Mouse (Mus musculus) heart, postnatal 10 days (tissue): ENCODE results near the gene Hspb11. TPM values are rescaled to one million over a fixed set of nuclear protein-coding genes. Genes with fewer than 3 reads are reported as not detected.

Source experiments
- DNase-seq, 2 experiments: peaks; one replicate each; pipeline ENCODE4 v3.0.0; 2021
- intact Hi-C: fragments of 180-260 bp; cut with DNase I; formaldehyde crosslinking; loops from one replicate; pipeline ENCODE4 v1.15.1; 2025
- total RNA-seq, 2 experiments: library from RNA; stranded (reverse); gene quantifications; 2 replicates each; pipeline ENCODE4 v1.2.3; 2021

The Hspb11 gene
- total RNA-seq: 10 to 100 TPM; 16.3 to 16.8 TPM

DNA sequence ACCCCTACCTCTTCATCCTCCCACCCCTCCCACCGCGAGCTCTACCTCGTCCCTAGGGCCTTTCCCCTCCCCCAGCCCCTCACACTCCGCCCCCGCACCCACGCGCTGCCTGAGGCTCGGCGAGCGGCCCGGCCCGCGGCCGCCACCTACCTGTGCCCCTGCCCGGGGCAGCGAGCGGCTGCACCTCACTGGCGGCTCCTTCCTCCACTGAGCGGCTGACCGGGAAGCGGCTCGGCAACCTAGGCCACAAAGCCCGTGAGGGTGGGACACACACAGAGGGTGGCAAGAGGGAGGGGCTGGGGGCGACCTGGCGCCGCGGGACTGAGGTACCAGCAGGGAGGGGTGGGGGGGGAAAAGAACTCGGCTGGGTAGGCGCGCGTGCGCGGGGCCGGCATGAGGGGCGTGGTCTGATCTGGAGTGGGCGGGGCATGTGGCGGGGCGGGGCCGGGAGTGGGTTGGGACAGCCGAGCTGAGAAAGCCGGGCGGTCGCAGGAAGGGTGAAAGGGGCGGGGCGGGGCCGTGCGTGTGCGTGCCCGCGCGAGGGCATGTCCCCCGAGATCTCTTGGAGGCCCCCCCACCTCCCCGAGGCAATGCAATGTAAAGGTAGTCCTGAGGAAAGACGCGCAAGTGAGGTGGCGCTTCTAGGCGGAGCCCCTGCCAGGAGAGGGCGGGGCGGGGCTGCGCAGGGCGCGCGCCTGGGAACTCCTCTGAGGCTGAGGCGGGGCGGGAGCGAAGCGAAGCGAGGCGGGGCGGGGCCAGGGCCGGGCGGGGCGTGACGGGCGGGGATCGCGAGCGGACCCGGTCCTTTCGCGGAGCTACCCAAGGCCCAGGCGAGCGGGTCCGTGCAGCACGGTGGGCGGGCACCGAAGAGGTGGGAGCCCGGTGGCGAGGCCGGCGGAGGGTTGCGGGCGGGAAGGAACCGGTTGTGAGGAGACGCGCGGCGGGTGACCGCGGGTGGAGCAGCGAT lies at the start of gene Hspb11, which contains the start of gene Lrrc42:
TSS of gene Hspb11 (plus strand) at position 469 of the 967 bp plus-strand sequence.
TSS of gene Lrrc42 (minus strand) at position 408 of the 967 bp plus-strand sequence.
- intact Hi-C loops: loop anchor here (2.0 to 5.0 kb wide), 3 partner anchors 59 to 114 kb away; partner anchors contain the start of genes Ndc1, Tceanc2 and Tmem59
- peak; percentile 94 for DNase-seq

DNA sequence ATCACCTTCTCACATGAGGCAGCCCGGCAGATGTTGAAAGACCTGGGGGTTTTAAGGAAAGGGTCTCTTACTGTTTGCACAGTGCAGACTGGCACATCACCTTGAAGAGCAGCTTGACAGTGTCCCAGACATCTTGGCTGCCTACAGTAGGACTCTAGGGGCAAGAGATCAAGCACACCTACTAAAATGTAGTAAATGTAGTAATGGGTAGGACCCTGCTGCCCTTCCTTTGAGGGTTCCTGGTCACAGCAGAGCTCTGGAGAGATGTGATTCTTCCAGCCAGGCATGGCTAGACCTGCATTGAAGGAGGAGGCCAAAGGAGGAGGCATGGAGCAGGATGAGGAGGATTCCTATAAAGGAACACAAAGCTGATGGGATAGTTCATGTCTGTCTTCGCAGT lies 46.4 kb upstream of the Hspb11 start:
- intact Hi-C loops: no loop called here
- DNase-seq: no peak

DNA sequence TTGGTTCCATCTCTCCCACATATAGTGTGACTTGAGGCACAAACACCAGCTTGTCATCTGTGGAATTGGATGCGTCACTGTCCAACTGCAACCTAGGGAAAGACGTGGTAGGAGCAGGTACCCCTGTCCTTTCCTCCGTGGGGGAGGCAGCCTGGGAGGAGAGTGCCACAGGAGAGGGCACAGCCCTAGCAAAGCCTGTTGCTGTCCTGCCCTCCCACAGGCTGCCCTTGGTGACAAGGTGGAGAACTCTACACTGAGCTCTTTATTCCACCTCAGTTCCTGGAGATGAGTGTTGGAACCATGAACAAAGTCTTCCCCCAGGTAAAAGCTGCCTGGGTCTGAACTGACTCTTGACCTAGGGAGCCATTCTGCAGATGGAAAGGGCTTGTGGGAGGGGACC lies 44.5 kb upstream of the Hspb11 start, which contains the start of gene Ldlrad1:
TSS of gene Ldlrad1 (plus strand) at position 301 of the 400 bp plus-strand sequence.
- intact Hi-C loops: no loop called here
- no peak for DNase-seq

DNA sequence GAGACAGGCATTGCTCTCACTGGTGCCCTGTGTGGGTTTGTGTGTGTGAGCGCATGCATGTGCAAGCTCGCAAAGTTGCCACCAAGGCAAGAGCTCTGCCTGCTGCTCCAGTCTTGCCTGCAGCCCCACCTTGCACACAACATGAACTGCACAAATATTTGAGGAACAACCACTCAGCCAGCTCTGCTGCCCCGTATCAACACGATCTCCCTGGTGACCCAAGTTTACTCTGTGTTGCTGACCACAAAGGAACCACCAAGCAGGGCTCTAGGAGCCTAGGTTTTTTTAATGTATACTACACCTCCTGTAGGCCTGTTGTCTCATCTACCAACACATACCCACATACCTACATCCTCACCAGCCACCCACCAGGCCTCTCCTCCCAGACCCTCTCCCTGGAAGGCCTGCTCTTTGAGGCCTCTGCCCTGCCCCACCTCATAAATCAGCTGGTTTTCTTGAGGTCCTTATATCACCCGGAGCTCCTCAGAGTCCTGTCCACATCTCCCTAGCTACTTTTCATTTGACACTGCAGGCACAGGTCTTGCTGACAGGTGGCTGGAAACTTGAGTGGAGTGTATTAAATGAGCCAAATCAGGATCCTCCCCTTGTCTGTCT lies 42.8 kb upstream of the Hspb11 start:
- intact Hi-C loops: no loop called here
- no peak for DNase-seq

DNA sequence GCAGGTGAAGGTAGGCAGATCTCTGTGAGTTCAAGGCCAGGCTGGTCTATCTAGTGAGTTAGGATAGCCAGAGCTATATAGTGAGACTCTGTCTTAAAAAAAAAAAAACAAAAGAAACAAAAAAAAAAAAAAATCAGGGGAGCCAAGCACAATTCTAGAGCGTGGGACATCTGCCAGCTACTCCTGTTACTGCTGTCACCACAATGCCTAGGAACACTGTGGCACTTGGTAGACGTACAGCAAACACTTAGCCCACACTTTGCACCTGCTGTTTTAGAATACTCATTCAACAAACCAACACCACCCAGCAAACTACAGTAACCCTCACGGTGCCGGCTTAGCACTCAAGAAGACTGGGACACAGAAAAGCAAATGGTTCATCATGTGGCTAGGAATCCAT lies 41.9 kb upstream of the Hspb11 start:
- intact Hi-C loops: no loop called here
- DNase-seq: peak in 1 of 2 experiments; percentile 17

DNA sequence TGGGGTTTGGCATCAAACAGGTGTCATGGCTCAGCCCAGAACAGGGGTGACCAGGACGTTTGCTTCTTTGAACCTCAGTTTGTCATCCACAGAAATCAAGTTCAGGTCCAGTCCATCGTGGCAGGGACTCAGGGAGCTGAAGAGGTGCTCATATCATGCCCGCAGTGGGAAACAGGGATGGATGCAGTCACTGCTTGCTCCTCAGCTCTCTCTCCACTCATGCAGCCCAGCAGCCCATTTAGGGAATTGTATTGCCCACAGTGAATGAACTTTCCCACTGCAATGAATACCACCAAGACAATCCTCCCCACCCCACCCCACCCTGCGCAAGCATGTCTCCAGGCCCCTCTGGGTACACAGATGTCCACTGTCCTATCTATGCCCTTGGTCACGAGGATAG lies 41.5 kb upstream of the Hspb11 start:
- intact Hi-C loops: no loop called here
- DNase-seq: no peak

DNA sequence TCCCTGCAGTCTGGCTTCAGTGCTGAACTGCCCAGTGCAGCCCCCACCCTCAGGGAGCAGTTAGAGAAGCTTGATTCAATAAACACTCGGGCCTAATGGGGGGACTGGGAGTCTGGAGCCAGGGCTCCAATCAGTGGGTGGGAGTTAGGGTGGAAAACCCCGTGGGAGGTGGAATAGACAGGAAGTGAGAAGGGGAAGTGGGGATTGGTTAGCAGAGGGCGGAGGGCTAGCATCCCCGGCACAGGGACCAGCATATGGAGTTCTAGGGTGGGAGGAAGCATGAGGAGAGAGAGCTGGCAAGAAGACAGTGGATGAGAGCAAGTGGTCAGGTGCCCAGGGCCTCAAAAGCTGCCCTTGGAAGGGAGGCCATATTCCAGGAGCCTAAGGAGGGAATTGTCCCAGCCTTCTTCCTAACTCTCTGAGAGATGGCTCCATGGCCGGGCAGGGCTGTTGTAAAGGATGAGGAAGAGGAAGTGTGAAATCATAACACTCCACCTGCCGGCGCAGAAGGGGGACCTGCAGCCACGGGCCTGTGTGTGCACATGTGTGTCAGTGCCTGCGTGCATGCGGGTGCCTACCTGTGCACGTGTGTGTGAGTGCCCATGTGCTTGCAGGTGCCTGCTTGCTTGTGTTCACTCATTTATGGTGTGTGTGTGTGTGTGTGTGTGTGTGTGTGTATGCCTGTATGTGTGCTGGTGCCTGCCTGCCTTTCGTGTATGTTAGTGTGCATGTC lies 39.9 kb upstream of the Hspb11 start:
- intact Hi-C loops: no loop called here
- no peak for DNase-seq

DNA sequence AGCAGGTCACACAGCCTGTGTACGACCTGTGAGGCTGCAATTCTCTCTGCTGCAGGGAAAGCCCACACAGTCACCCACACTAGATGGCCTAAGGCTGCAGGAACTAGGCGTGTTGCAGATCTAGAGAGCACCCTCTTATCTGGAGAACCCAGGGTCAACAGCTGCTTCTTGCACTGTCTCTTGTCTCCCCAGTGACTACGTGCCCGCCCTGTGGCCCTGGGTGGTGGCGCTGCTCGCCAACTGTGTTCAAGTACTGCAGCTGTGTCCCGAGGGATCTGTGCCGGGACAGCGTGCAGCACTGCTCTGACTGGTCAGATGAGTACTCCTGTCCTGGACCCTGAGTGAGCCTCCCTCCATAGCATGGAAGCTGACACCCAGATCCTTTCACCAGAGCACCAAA lies 35.8 kb upstream of the Hspb11 start:
- no peak for DNase-seq
- intact Hi-C loops: no loop called here

DNA sequence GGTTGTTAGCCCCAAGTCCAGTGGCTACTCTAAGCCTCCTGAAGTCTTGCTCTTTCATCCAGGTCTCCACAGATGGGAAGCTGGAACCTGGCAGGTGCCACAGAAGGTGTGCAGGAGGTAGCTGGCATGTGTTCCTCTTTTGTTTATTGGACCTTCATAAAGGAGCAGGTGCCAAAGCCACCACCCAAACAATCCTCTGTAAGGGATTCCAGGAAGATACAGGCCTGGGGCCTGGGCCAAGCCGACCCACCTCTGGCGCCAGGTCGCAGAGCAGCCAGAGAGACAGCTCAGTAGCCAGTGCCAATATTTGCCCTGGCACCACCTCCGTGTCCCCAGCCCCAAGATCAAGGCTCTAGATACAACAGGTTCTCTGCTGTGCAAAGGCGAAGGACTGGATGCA lies 31.9 kb upstream of the Hspb11 start:
- intact Hi-C loops: no loop called here

DNA sequence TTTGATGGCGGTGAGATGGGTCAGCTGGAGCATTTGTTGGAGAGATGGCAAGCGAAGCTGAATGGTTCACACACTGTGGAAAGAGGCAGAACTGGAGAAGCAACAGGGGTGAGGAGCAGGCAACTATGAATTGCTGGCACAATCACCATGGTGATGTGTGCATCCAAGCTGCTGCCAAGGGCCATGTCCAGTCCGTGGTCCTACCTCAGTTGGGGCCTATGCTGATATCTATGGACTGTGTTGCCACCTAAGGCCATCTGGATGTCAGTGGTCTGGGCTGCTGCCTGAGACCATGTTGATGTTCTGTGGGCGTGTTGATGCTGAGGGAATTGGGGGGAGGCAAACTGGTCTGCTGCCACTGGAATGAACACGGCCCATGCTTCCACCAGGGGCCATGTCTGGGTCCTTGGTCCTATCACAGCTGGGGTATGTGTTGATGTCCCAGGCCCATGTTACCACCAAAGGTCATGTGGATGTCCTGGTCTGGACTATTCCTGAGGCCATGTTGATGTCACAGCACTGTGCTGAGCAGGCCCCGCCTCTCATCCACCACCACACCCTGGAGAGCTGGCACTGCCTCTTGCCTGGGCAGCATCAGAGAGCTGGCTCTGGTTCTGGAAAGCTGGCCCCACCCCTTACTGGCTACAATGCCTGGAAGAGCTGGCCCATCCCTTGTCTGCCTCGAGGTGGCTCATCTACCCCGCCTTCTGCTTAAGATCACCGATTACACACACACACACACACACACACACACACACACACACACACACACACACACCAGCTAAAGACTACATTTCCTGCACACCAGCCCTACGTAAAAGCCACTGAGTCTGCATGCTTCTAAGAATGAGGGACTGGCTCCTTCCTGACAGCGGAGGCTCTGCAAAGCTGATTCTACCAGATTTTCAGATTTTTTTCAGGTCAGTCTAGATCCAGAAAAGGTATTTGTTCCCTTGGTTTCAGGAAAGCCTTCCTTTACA lies 29.9 kb upstream of the Hspb11 start:
- intact Hi-C loops: no loop called here
- DNase-seq: peak; percentile 78 to 79

More for the DNA sequence above, 31.9 kb upstream of the Hspb11 start:
- DNase-seq: peak; percentile 25 to 29

DNA sequence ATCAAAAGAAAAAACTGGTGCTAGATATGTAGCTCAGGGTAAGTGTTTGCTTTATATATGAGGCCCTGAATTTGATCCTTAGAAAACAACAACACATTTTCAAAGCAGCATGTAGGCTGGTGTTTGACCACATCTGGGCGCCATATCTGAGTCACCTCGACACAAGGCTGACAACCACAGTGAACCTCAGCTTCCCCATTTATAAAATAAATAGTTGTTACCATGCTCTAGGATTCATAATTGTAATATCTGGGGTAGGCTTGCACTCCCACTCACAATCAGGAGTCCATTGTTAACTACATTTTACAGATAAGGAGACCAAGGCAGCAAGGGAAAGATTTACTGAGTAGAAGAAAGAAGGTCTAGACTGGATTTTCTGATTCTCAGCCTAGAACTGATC lies 27.1 kb upstream of the Hspb11 start:
- DNase-seq: no peak
- intact Hi-C loops: no loop called here

DNA sequence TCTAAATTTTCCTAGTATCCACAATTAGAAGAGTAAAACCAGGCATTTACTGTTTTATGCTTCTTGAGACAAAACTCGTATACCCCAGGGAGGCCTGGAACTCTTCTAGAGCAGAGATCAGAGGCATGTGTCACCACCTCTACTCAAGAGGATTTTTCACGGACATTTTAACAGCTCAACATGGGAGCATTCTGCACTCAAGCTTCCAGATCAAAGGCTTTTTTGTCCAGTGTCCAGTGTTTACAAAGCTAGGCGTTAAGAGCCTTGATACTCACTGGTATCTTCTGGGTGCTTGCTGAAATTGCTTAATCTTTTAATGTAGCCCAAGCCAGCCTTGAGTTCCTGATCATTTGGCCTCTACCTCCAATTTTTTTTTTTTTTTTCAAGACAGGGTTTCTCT lies 21.2 kb upstream of the Hspb11 start:
- DNase-seq: no peak
- intact Hi-C loops: no loop called here

DNA sequence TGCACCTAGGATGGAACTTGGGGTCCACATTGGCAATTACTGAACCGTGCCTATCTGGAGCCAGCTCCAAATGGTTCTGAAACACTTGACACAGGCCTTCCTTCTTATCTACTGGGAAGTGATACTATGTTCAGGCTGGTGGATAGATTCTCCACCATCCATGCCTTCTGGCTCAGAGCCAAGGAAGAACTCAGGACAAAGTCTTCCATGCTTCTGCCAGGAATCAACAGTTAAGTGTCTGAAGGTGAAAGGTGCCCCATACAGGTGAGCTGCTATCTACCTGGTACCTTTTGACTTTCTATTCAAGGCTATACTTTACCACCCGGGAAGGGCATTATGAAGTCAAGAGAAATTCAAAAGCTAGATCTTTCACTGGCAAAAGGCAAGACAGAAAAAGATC lies 15.1 kb upstream of the Hspb11 start:
- intact Hi-C loops: no loop called here
- no peak for DNase-seq

DNA sequence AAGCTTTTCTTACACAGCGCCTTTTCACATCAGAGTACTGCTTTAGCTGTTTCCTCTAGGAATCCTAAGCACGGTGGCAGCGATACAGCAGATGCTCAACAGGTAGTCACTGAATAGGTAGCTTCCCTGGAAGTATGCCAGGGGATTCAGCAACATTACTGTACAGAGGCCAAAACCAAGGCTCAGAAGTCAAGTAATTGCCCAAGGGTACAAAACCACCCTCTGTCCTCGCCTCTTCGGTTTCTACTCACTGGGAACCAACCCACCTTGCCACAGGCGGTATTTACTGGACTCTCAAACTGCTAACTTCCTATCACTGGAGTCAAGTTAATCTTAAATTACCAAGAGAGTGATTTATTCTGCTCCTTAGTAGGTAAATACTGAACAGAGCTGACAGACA lies 13.2 kb upstream of the Hspb11 start:
- intact Hi-C loops: no loop called here
- DNase-seq: no peak

DNA sequence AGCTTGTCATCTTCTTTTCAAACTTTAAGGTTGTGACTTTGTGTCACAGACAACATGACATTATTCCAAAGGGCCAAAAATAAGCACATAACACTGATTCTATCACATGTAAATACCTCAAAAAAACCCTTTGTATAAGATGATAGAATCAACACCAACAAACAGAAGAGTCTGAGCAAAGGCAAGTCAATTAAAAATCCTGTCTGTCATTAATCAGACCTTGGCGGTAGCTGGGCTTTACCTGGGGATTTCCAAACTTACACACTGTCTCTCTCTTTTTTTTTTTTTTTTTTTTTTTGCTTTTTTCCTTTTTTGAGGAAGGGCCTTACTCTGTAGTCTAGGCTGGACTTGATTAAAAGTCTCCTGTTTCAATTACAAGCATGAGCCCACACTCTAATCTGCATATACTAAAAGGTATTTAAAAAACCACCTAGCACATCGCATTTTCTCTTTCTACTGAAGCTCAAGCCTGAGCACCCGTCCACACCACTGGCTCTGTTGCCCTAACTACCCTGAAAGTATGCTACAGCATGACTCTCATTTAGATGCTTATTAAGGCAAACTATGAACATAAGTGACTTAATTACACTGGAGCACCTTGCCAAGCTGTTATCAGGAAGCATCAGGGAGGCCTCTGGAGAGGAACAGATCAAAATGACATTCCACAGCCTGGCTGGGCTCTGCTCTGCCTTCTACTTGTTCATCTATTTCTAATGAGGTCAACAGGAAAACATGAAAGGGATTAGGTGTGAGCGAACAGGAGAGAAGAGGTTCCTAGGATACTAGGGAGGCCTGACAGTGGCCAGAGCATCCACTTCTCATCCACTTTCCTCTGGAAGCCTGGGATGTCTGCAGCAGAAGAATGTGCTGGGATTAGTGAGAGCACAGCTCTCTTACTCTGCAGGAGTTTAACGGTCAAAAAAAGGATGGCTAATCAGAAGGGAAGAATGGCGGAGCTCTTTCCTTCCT lies 9.7 kb upstream of the Hspb11 start:
- DNase-seq: no peak
- intact Hi-C loops: no loop called here

DNA sequence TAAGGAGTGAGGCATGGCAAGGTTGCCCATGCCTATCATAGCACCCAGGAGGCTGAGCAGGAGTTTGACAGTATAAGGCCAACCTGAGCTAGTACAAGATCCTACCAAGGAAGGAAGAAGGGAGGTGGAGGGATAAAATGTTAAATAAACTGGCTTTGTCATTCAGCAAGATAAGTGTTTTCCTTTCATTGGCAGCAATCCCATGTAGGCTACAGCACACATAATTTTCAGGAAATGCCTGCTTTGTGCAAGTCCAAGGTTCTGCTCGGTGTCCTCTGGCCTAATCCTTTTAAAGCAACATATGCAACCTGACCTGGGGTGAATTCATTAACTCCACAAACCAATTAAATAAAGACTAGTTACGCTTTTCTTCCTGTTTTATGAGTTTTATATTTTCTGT lies 8.0 kb upstream of the Hspb11 start:
- intact Hi-C loops: no loop called here
- no peak for DNase-seq

DNA sequence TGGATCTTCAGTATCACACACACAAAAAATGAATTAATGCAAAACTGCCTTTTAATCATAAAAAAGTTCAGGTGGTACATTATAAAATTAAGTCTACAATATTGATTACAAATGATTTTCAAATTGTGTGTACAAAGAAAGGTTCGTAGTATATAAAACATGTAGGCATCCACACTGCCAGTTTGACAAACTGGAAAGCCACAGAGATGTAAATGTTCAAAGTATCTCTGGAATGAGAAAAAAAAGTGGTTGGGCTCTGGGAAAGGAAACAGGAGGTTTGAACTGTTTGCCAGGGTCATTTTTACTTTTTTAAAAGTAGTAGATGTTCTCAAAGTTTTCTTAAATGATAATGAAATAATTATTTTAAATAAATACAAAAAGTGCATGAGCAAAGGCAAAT lies 7.4 kb upstream of the Hspb11 start:
- no peak for DNase-seq
- intact Hi-C loops: no loop called here

DNA sequence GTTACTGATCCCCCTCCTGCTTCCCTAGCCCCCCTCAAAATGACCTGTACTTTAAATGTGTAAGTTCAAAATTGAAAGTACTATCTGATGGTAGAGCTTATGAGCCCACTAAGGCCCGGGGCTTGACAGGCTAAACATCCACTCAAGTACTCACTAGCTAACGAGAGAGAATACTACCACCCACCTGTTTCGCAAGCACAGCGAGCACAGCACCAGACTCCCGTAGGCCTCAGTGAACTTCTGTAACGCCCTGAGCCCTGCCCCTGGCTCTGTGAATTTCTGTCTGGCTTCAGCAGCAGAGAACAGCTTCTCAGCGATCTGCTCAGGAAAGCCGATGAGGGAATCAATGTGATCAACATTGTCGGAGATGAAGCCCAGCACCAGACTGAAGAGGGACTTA lies 6.3 kb upstream of the Hspb11 start:
- intact Hi-C loops: no loop called here
- DNase-seq: no peak

DNA sequence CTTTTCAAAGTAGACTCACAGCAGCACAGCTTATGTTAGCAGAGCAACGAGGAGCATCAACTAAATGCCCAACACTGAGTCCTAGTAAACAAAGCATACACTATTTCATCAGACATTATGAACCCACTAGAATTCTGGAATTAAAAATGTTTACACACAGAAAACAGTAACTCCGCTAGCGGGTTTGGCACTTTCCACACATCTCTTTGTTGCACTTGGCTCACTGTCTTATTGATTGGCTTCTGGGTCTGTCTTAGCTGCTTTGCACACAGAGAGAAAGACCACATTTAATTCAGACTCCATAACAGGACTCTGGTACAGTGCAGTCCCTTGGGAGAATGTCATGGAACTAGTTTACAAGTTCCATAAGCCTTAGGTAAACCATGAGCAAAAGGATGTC lies 5.3 kb upstream of the Hspb11 start:
- DNase-seq: no peak
- intact Hi-C loops: no loop called here
